Mouse (Mus musculus): ENCODE measurements around the gene Ivl. TPM values are rescaled to one million over a fixed set of nuclear protein-coding genes. Genes with fewer than 3 reads are reported as not detected.

Ivl gene
- polyA plus RNA-seq (2012; rRNA removed) (0.12 and 0.14 TPM in 2 replicates), polyA plus RNA-seq (2014; fragmentation: Nextera tagmentation; extraction: Ambion mirVana) (0.14 and 0.72 TPM in 2 replicates)

- Histone ChIP-seq H3K27me3 (ENCODE audit: control insufficient read depth, insufficient read depth, low read length) (no peaks in the 10 kb centered on the region), H3K4me3 (replicated peaks; ENCODE audit: low read length) (no peak within 1 kb of the TSS), H3K4me2 (replicated peaks; ENCODE audit: low read depth, low read length, severe bottlenecking) (no peak within 1 kb of the TSS), H3K9me3 (ENCODE audit: control insufficient read depth, low read length) (no peaks in the 10 kb centered on the region), H3K9ac (ENCODE audit: low read depth, low read length, severe bottlenecking) (no peak within 1 kb of the TSS), H3K36me3 (ENCODE audit: control insufficient read depth, insufficient read depth, low read length) (no peaks in the 10 kb centered on the region), H3K4me1 (ENCODE audit: control insufficient read depth, insufficient read depth, low read length) (no peaks in the 10 kb centered on the region), H3K27ac (replicated peaks; ENCODE audit: low read depth, low read length) (no peak within 1 kb of the TSS)
- no peak for DNase-seq (ENCODE audit: low spot score)
- TF ChIP-seq POLR2A (IDR thresholded peaks at IDR 0.05; ENCODE audit: borderline replicate concordance, extremely low read depth, insufficient read depth, insufficient read length) = no peak
- 77% methylated on average over 1 of the region's 1 CpGs for WGBS
- ATAC-seq (ENCODE audit: low FRiP score, low read depth) = no peak
Measured at GRCm38 (mm10) chr3:92573449-92574041, at the start of gene Ivl. TSS of gene Ivl (minus strand) at chr3:92573735.

- no peak within 1 kb of the TSS for H3K9ac ChIP-seq (ENCODE audit: low read depth, low read length, severe bottlenecking)
- no peak within 1 kb of the TSS for H3K4me3 ChIP-seq (replicated peaks; ENCODE audit: low read length)
- DNase-seq (ENCODE audit: low spot score) (no peak), ATAC-seq (ENCODE audit: low FRiP score, low read depth) (no peak)
- no peak for TF ChIP-seq POLR2A (IDR thresholded peaks at IDR 0.05; ENCODE audit: borderline replicate concordance, extremely low read depth, insufficient read depth, insufficient read length)
- H3K27ac ChIP-seq (replicated peaks; ENCODE audit: low read depth, low read length) = no peak within 1 kb of the TSS
- no peak within 1 kb of the TSS for H3K4me2 ChIP-seq (replicated peaks; ENCODE audit: low read depth, low read length, severe bottlenecking)
- H3K4me1 ChIP-seq (ENCODE audit: control insufficient read depth, insufficient read depth, low read length) = no peaks in the 10 kb centered on the region
- 79% methylated on average over 2 of the region's 2 CpGs for WGBS
- no peaks in the 10 kb centered on the region for H3K27me3 ChIP-seq (ENCODE audit: control insufficient read depth, insufficient read depth, low read length)
- no peaks in the 10 kb centered on the region for H3K36me3 ChIP-seq (ENCODE audit: control insufficient read depth, insufficient read depth, low read length)
- no peaks in the 10 kb centered on the region for H3K9me3 ChIP-seq (ENCODE audit: control insufficient read depth, low read length)
Measured at GRCm38 (mm10) chr3:92621560-92621959, 48.0 kb upstream of the Ivl start, which contains the start of gene Lce6a. TSS of gene Lce6a (minus strand) at chr3:92621660.

- Histone ChIP-seq H3K9me3 (ENCODE audit: control insufficient read depth, low read length) (no peaks in the 10 kb centered on the region), H3K9ac (ENCODE audit: low read depth, low read length, severe bottlenecking) (no peak overlapping the region), H3K27ac (replicated peaks; ENCODE audit: low read depth, low read length) (no peak overlapping the region), H3K4me2 (replicated peaks; ENCODE audit: low read depth, low read length, severe bottlenecking) (no peak overlapping the region), H3K4me1 (ENCODE audit: control insufficient read depth, insufficient read depth, low read length) (no peaks in the 10 kb centered on the region), H3K27me3 (ENCODE audit: control insufficient read depth, insufficient read depth, low read length) (no peaks in the 10 kb centered on the region), H3K4me3 (replicated peaks; ENCODE audit: low read length) (no peak overlapping the region), H3K36me3 (ENCODE audit: control insufficient read depth, insufficient read depth, low read length) (no peaks in the 10 kb centered on the region)
- WGBS = 42% methylated on average over 1 of the region's 1 CpGs
- TF ChIP-seq POLR2A (IDR thresholded peaks at IDR 0.05; ENCODE audit: borderline replicate concordance, extremely low read depth, insufficient read depth, insufficient read length) = no peak
- DNase-seq (ENCODE audit: low spot score) = no peak
- ATAC-seq (ENCODE audit: low FRiP score, low read depth) = no peak
Measured at GRCm38 (mm10) chr3:92609804-92610203, 36.3 kb upstream of the Ivl start.

GRCm38 (mm10) chr3:92607392-92607791 lies 33.9 kb upstream of the Ivl start, which contains the start of gene 2210017I01Rik:
TSS of gene 2210017I01Rik (minus strand) at chr3:92607492.
- H3K9me3 ChIP-seq (ENCODE audit: control insufficient read depth, low read length) = no peaks in the 10 kb centered on the region
- no peaks in the 10 kb centered on the region for H3K4me1 ChIP-seq (ENCODE audit: control insufficient read depth, insufficient read depth, low read length)
- no peak for DNase-seq (ENCODE audit: low spot score)
- no peak within 1 kb of the TSS for H3K9ac ChIP-seq (ENCODE audit: low read depth, low read length, severe bottlenecking)
- ATAC-seq (ENCODE audit: low FRiP score, low read depth) = no peak
- TF ChIP-seq POLR2A (IDR thresholded peaks at IDR 0.05; ENCODE audit: borderline replicate concordance, extremely low read depth, insufficient read depth, insufficient read length) = no peak
- H3K36me3 ChIP-seq (ENCODE audit: control insufficient read depth, insufficient read depth, low read length) = no peaks in the 10 kb centered on the region
- H3K4me3 ChIP-seq (replicated peaks; ENCODE audit: low read length) = no peak within 1 kb of the TSS
- H3K4me2 ChIP-seq (replicated peaks; ENCODE audit: low read depth, low read length, severe bottlenecking) = no peak within 1 kb of the TSS
- no peak within 1 kb of the TSS for H3K27ac ChIP-seq (replicated peaks; ENCODE audit: low read depth, low read length)
- no peaks in the 10 kb centered on the region for H3K27me3 ChIP-seq (ENCODE audit: control insufficient read depth, insufficient read depth, low read length)

GRCm38 (mm10) chr3:92602169-92602568 lies 28.6 kb upstream of the Ivl start:
- Histone ChIP-seq H3K4me3 (replicated peaks; ENCODE audit: low read length) (no peak overlapping the region), H3K9ac (ENCODE audit: low read depth, low read length, severe bottlenecking) (no peak overlapping the region), H3K9me3 (ENCODE audit: control insufficient read depth, low read length) (peaks cover 6% of the 10 kb centered on the region; the same call in 1 of the 2 replicates), H3K27me3 (ENCODE audit: control insufficient read depth, insufficient read depth, low read length) (no peaks in the 10 kb centered on the region), H3K36me3 (ENCODE audit: control insufficient read depth, insufficient read depth, low read length) (no peaks in the 10 kb centered on the region), H3K4me1 (ENCODE audit: control insufficient read depth, insufficient read depth, low read length) (no peaks in the 10 kb centered on the region), H3K27ac (replicated peaks; ENCODE audit: low read depth, low read length) (no peak overlapping the region), H3K4me2 (replicated peaks; ENCODE audit: low read depth, low read length, severe bottlenecking) (no peak overlapping the region)
- ATAC-seq (ENCODE audit: low FRiP score, low read depth) (no peak), DNase-seq (ENCODE audit: low spot score) (peak; percentile 45)
- TF ChIP-seq POLR2A (IDR thresholded peaks at IDR 0.05; ENCODE audit: borderline replicate concordance, extremely low read depth, insufficient read depth, insufficient read length) = no peak
- WGBS = 47% methylated on average over 1 of the region's 1 CpGs

Data from limb, embryonic 14.5 days (tissue).